Mouse (Mus musculus) forebrain, embryonic 12.5 days (tissue): Measurements from ENCODE around the gene Jagn1. TPM values are rescaled to one million over a fixed set of nuclear protein-coding genes. Genes with fewer than 3 reads are reported as not detected.
A peak's percentile ranks its signal among the peaks of the same experiment; 100 is the strongest.

Experiments used
- ATAC-seq: fragments of 200-750 bp; cut with Nextera tagmentation; 2 replicates; pipeline ENCODE4 v1.8.0; 2017; ENCODE audit warnings: moderate TSS enrichment; ENCODE audit not compliant: low FRiP score
- H3K27ac ChIP-seq: fragments of 300-500 bp; sonication (generic); 2 replicates; pipeline ENCODE4 v1.5.1; 2016; ENCODE audit warnings: mild to moderate bottlenecking
- H3K27me3 ChIP-seq: fragments of 300-500 bp; sonication (generic); 2 replicates; pipeline ENCODE4 v1.6.1; 2016; ENCODE audit warnings: mild to moderate bottlenecking
- H3K36me3 ChIP-seq: fragments of 300-500 bp; sonication (generic); replicated peaks from 2 replicates; pipeline ENCODE4 v1.6.1; 2016; ENCODE audit warnings: mild to moderate bottlenecking
- H3K4me1 ChIP-seq: fragments of 300-500 bp; sonication (generic); 2 replicates; pipeline ENCODE4 v1.6.1; 2016
- H3K4me2 ChIP-seq: fragments of 300-500 bp; sonication (generic); 2 replicates; pipeline ENCODE4 v1.6.1; 2016; ENCODE audit warnings: mild to moderate bottlenecking, moderate library complexity
- H3K4me3 ChIP-seq: fragments of 300-500 bp; sonication (generic); replicated peaks from 2 replicates; pipeline ENCODE4 v1.5.1; 2016; ENCODE audit warnings: mild to moderate bottlenecking
- H3K9ac ChIP-seq: fragments of 300-500 bp; sonication (generic); 2 replicates; pipeline ENCODE4 v1.6.1; 2016; ENCODE audit warnings: mild to moderate bottlenecking
- H3K9me3 ChIP-seq: fragments of 300-500 bp; sonication (generic); 2 replicates; pipeline ENCODE4 v1.6.1; 2016
- WGBS: fragments of 180-500 bp; shearing (Covaris S2); methylation state at CpG from one replicate; pipeline ENCODE4 v1.1.7; 2016; 5-methylcytosine and 5-hydroxymethylcytosine counted together
- polyA plus RNA-seq: library from polyadenylated mRNA; unstranded; fragments of >200 nt; fragmentation: Nextera tagmentation; extraction: Ambion mirVana; gene quantifications from 2 replicates; pipeline ENCODE4 v1.2.1, GENCODE M21; 2016

The Jagn1 gene
- polyA plus RNA-seq, 1 experiment from 2014 or later: 71.3 TPM

GRCm38 (mm10) chr6:113465602-113466001 lies 23.2 kb downstream of the Jagn1 start:
- Histone ChIP-seq H3K36me3 (no peaks in the 10 kb centered on the region), H3K4me2 (no peak overlapping the region), H3K9me3 (no peaks in the 10 kb centered on the region), H3K4me1 (peaks cover 7% of the 10 kb centered on the region), H3K27ac (no peak overlapping the region), H3K27me3 (peaks cover 40% of the 10 kb centered on the region), H3K9ac (no peak overlapping the region), H3K4me3 (no peak overlapping the region)
- ATAC-seq: no peak
- 58% methylated on average over 5 of the region's 5 CpGs for WGBS

- peaks cover 55% of the 10 kb centered on the region for H3K27me3 ChIP-seq
- H3K27ac ChIP-seq: no peak overlapping the region
- no peak for ATAC-seq
Measured at GRCm38 (mm10) chr6:113468512-113468911, 26.1 kb downstream of the Jagn1 start.

GRCm38 (mm10) chr6:113469021-113469420 lies 26.7 kb downstream of the Jagn1 start:
- Histone ChIP-seq H3K4me1 (peaks cover 11% of the 10 kb centered on the region), H3K9me3 (no peaks in the 10 kb centered on the region), H3K9ac (peak overlapping the region; percentile 33), H3K4me3 (peak overlapping the region; percentile 35), H3K4me2 (peak overlapping the region; percentile 59), H3K36me3 (no peaks in the 10 kb centered on the region), H3K27ac (no peak overlapping the region), H3K27me3 (peaks cover 55% of the 10 kb centered on the region)
- 8% methylated on average over 9 of the region's 9 CpGs for whole genome bisulfite sequencing
- ATAC-seq: peak; percentile 62

More at GRCm38 (mm10) chr6:113468512-113468911, 26.1 kb downstream of the Jagn1 start:
- Histone ChIP-seq H3K4me2 (peak overlapping the region; percentile 59; the same call in 1 of the 2 replicates), H3K9me3 (no peaks in the 10 kb centered on the region), H3K9ac (no peak overlapping the region), H3K4me1 (peaks cover 11% of the 10 kb centered on the region), H3K36me3 (no peaks in the 10 kb centered on the region), H3K4me3 (no peak overlapping the region)
- 62% methylated on average over 3 of the region's 3 CpGs for WGBS

GRCm38 (mm10) chr6:113469432-113469831 lies 27.1 kb downstream of the Jagn1 start:
- WGBS: 1% methylated on average over 30 of the region's 31 CpGs

GRCm38 (mm10) chr6:113471297-113471936 lies 29.0 kb downstream of the Jagn1 start, which contains the start of gene Il17rc:
Gene Il17rc, plus strand, starts transcription at chr6:113471427.
- ATAC-seq: no peak
- no peak within 1 kb of the TSS for H3K27ac ChIP-seq
- WGBS: 19% methylated on average over 12 of the region's 12 CpGs
- H3K4me3 ChIP-seq: no peak within 1 kb of the TSS
- H3K36me3 ChIP-seq: no peaks in the 10 kb centered on the region
- H3K4me1 ChIP-seq: peaks cover 11% of the 10 kb centered on the region
- H3K27me3 ChIP-seq: peaks cover 49% of the 10 kb centered on the region
- no peak within 1 kb of the TSS for H3K4me2 ChIP-seq
- H3K9me3 ChIP-seq: no peaks in the 10 kb centered on the region
- peak within 1 kb of the TSS; percentile 17 for H3K9ac ChIP-seq

More at GRCm38 (mm10) chr6:113469432-113469831, 27.1 kb downstream of the Jagn1 start:
- H3K4me2 ChIP-seq: peak overlapping the region; percentile 59
- H3K4me1 ChIP-seq: peaks cover 11% of the 10 kb centered on the region
- peaks cover 55% of the 10 kb centered on the region for H3K27me3 ChIP-seq
- no peaks in the 10 kb centered on the region for H3K9me3 ChIP-seq
- H3K4me3 ChIP-seq: peak overlapping the region; percentile 35
- ATAC-seq: peak; percentile 79
- H3K9ac ChIP-seq: peak overlapping the region; percentile 33
- H3K36me3 ChIP-seq: no peaks in the 10 kb centered on the region
- no peak overlapping the region for H3K27ac ChIP-seq

- Histone ChIP-seq H3K4me3 (no peak overlapping the region), H3K9ac (no peak overlapping the region; the same call in 1 of the 2 replicates), H3K4me2 (no peak overlapping the region), H3K27me3 (peaks cover 54% of the 10 kb centered on the region), H3K9me3 (no peaks in the 10 kb centered on the region), H3K27ac (no peak overlapping the region), H3K36me3 (no peaks in the 10 kb centered on the region), H3K4me1 (peaks cover 11% of the 10 kb centered on the region)
- WGBS: 68% methylated on average over 10 of the region's 10 CpGs
- no peak for ATAC-seq
Measured at GRCm38 (mm10) chr6:113472061-113472460, 29.7 kb downstream of the Jagn1 start.

- Histone ChIP-seq H3K27me3 (peaks cover 57% of the 10 kb centered on the region), H3K9ac (no peak overlapping the region), H3K4me2 (no peak overlapping the region), H3K4me3 (no peak overlapping the region), H3K4me1 (peaks cover 11% of the 10 kb centered on the region), H3K27ac (no peak overlapping the region), H3K36me3 (no peaks in the 10 kb centered on the region), H3K9me3 (no peaks in the 10 kb centered on the region)
- ATAC-seq: no peak
- WGBS: 84% methylated on average over 2 of the region's 2 CpGs
Measured at GRCm38 (mm10) chr6:113473246-113473645, 30.9 kb downstream of the Jagn1 start.

- Histone ChIP-seq H3K4me2 (no peak overlapping the region), H3K9me3 (no peaks in the 10 kb centered on the region), H3K27ac (no peak overlapping the region), H3K4me3 (no peak overlapping the region), H3K9ac (no peak overlapping the region), H3K36me3 (no peaks in the 10 kb centered on the region), H3K4me1 (peaks cover 11% of the 10 kb centered on the region), H3K27me3 (peaks cover 57% of the 10 kb centered on the region)
- WGBS: 87% methylated on average over 6 of the region's 6 CpGs
- ATAC-seq: no peak
Measured at GRCm38 (mm10) chr6:113473715-113474114, 31.3 kb downstream of the Jagn1 start.

GRCm38 (mm10) chr6:113477353-113477752 lies 35.0 kb downstream of the Jagn1 start:
- peaks cover 12% of the 10 kb centered on the region for H3K4me1 ChIP-seq
- H3K27ac ChIP-seq: no peak overlapping the region
- ATAC-seq: no peak
- WGBS: 70% methylated on average over 7 of the region's 7 CpGs
- no peaks in the 10 kb centered on the region for H3K9me3 ChIP-seq
- no peaks in the 10 kb centered on the region for H3K36me3 ChIP-seq
- no peak overlapping the region for H3K4me3 ChIP-seq
- H3K9ac ChIP-seq: no peak overlapping the region
- H3K4me2 ChIP-seq: no peak overlapping the region
- H3K27me3 ChIP-seq: peaks cover 42% of the 10 kb centered on the region

- H3K4me2 ChIP-seq: no peak overlapping the region
- peaks cover 44% of the 10 kb centered on the region for H3K27me3 ChIP-seq
- H3K36me3 ChIP-seq: no peaks in the 10 kb centered on the region
- no peak for ATAC-seq
- H3K9me3 ChIP-seq: no peaks in the 10 kb centered on the region
- H3K4me1 ChIP-seq: peaks cover 18% of the 10 kb centered on the region
- H3K9ac ChIP-seq: no peak overlapping the region
- H3K4me3 ChIP-seq: no peak overlapping the region
- WGBS: 89% methylated on average over 10 of the region's 10 CpGs
- no peak overlapping the region for H3K27ac ChIP-seq
Measured at GRCm38 (mm10) chr6:113478906-113479305, 36.5 kb downstream of the Jagn1 start.

- H3K4me3 ChIP-seq: no peak overlapping the region
- H3K27ac ChIP-seq: no peak overlapping the region
- WGBS: 66% methylated on average over 18 of the region's 18 CpGs
- H3K4me2 ChIP-seq: no peak overlapping the region
- no peaks in the 10 kb centered on the region for H3K36me3 ChIP-seq
- H3K9me3 ChIP-seq: no peaks in the 10 kb centered on the region
- no peak overlapping the region for H3K9ac ChIP-seq
- peaks cover 29% of the 10 kb centered on the region for H3K4me1 ChIP-seq
- ATAC-seq: no peak
- peaks cover 44% of the 10 kb centered on the region for H3K27me3 ChIP-seq
Measured at GRCm38 (mm10) chr6:113480555-113481373, 38.4 kb downstream of the Jagn1 start.

- Histone ChIP-seq H3K4me1 (peaks cover 35% of the 10 kb centered on the region), H3K27ac (peak overlapping the region; percentile 87), H3K27me3 (peaks cover 30% of the 10 kb centered on the region), H3K9me3 (no peaks in the 10 kb centered on the region), H3K4me2 (peak overlapping the region; percentile 80), H3K4me3 (peak overlapping the region; percentile 69), H3K36me3 (0 out of 2 replicates have a peak, but pooled peaks cover 9% of the 10 kb centered on the region), H3K9ac (peak overlapping the region; percentile 69)
- WGBS: under 1% methylated on average over 65 of the region's 65 CpGs
- peak; percentile 49 for ATAC-seq
Measured at GRCm38 (mm10) chr6:113482477-113483099, 40.2 kb downstream of the Jagn1 start.
